16 mouse cellular contexts compared by ENCODE assay signal in the genomic region with DNA sequence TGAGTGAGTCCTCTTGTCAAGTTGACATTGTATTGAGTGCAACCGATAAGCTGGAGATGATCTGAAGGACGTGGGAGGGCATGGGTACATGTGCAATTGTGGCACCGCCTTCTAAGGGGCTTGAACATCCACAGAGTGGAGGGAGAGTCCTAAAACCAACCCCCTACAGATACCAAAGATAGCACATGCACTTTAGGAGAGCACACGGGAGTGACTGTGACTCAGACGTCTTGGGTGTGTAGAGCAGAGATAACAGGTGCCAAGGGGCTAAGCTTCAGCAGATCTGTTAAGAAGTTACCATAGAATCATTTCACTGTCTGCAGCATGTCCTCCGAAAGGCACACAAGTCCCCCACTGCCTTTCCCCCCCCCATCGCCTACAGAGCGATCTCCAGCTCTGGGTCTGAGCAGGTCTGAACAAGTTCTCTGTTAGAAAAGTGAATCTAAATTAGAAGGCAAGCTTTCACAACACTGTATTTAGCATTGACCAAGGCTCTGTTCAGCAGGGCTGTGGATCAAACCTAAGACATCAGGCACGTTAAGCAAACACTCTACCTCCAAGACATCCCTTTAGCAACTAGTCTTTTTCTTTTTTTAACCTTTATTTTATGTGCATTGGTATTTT.
"Had no signal": no experiment of that assay in that cellular context is flagged by ENCODE, and none has a peak within 500 bp of the region (broad histone marks: within the 10 kb centered on the region; RNA-seq: fewer than 3 reads in every experiment).

No protein-coding gene starts in this region.

- ATAC-seq: lung, postnatal 0 days; midbrain, embryonic 16.5 days had no signal

- H3K9ac ChIP-seq: kidney, embryonic 15.5 days; neural tube, embryonic 13.5 days had no signal

- H3K36me3 ChIP-seq: kidney, embryonic 15.5 days; limb, embryonic 10.5 days; neural tube, embryonic 13.5 days had no signal

- H3K27me3 ChIP-seq: neural tube, embryonic 13.5 days had no signal

- H3K4me2 ChIP-seq: kidney, embryonic 15.5 days; midbrain, embryonic 11.5 days; neural tube, embryonic 13.5 days had no signal

- H3K9me3 ChIP-seq: kidney, embryonic 15.5 days; limb, embryonic 10.5 days; neural tube, embryonic 13.5 days had no signal

- DNase-seq: kidney, adult 2 months; kidney, postnatal 14 days; lung, adult 2 months; lung, postnatal 36 days; retina, postnatal 1 day; right cerebral cortex, postnatal 4 days; spleen, adult 18-20 months; thymus, adult 18-20 months; thymus, postnatal 36 days had no signal

- H3K4me3 ChIP-seq: kidney, embryonic 15.5 days; left cerebral cortex, adult 2 months; limb, embryonic 10.5 days; neural tube, embryonic 13.5 days had no signal

- H3K27ac ChIP-seq: kidney, embryonic 15.5 days; left cerebral cortex, adult 2 months; limb, embryonic 10.5 days; neural tube, embryonic 13.5 days had no signal
